Mouse (Mus musculus): ENCODE measurements at regions not wholly inside any gene's neighbourhood (a gene's known extent, or its start where the extent isn't known, plus 50 kb on each side); places are given as distances from the start of the nearest gene placed in this dataset.

GRCm38 (mm10) chr12:82085771-82086400, 83.2 kb upstream of the Sipa1l1 start:
- TF ChIP-seq CTCF (IDR thresholded peaks at IDR 0.05; ENCODE audit: borderline replicate concordance, control insufficient read depth, extremely low read depth, insufficient read depth, low read length, poor library complexity) = no peak
- no peak for TF ChIP-seq POLR2A (IDR thresholded peaks at IDR 0.05; ENCODE audit: control insufficient read depth, extremely low read depth, insufficient read depth, low read length, poor library complexity)
